Mouse (Mus musculus) ovary, postnatal 14 days (tissue): ENCODE data around the gene Hist2h3c2.
A peak's percentile ranks its signal among the peaks of the same experiment; 100 is the strongest.
"Not testable (repeated sequence)": the region's sequence is repeated elsewhere in the genome, so short reads cannot be mapped to it uniquely, and the experiment has no call there.

Experiments used
- DNase-seq: peaks from one replicate; pipeline ENCODE4 v3.0.0; 2022; ENCODE audit warnings: low spot score

The Hist2h3c2 gene

GRCm38 (mm10) chr3:96238954-96239793 is at the start of gene Hist2h3c2:
Hist2h3c2 (minus strand) TSS chr3:96239127.
- not testable (repeated sequence) for DNase-seq

- not testable (repeated sequence) for DNase-seq
Measured at GRCm38 (mm10) chr3:96287334-96287733, 48.4 kb upstream of the Hist2h3c2 start.

GRCm38 (mm10) chr3:96284457-96284856 is 45.5 kb upstream of the Hist2h3c2 start:
- no peak for DNase-seq

- no peak for DNase-seq
Measured at GRCm38 (mm10) chr3:96280660-96281059, 41.7 kb upstream of the Hist2h3c2 start.

- peak; percentile 89 for DNase-seq
Measured at GRCm38 (mm10) chr3:96277800-96278624, 39.1 kb upstream of the Hist2h3c2 start.

- DNase-seq, result no peak
Measured at GRCm38 (mm10) chr3:96277428-96277799, 38.5 kb upstream of the Hist2h3c2 start.

GRCm38 (mm10) chr3:96273591-96274465 is 34.9 kb upstream of the Hist2h3c2 start:
- no peak for DNase-seq

- DNase-seq, result peak; percentile 72
Measured at GRCm38 (mm10) chr3:96269511-96270474, 30.9 kb upstream of the Hist2h3c2 start, which contains the start of gene Hist2h2bb. Hist2h2bb (plus strand) TSS chr3:96269752.

GRCm38 (mm10) chr3:96268776-96269378 is 29.9 kb upstream of the Hist2h3c2 start:
- not testable (repeated sequence) for DNase-seq

GRCm38 (mm10) chr3:96268051-96268775 is 29.3 kb upstream of the Hist2h3c2 start, which contains the start of gene Hist2h3b:
Hist2h3b (plus strand) TSS chr3:96268654.
- peak; percentile 77 for DNase-seq

GRCm38 (mm10) chr3:96267541-96267940 is 28.6 kb upstream of the Hist2h3c2 start:
- DNase-seq, result no peak

- no peak for DNase-seq
Measured at GRCm38 (mm10) chr3:96266132-96266710, 27.3 kb upstream of the Hist2h3c2 start.

GRCm38 (mm10) chr3:96264404-96264949 is 25.6 kb upstream of the Hist2h3c2 start:
- DNase-seq, result no peak

GRCm38 (mm10) chr3:96263558-96264403 is 24.9 kb upstream of the Hist2h3c2 start:
- DNase-seq, result peak; percentile 42

GRCm38 (mm10) chr3:96262979-96263550 is 24.1 kb upstream of the Hist2h3c2 start, which contains the start of gene Hist2h4:
Hist2h4 (minus strand) TSS chr3:96263311.
- peak; percentile 96 for DNase-seq

- peak; percentile 61 for DNase-seq
Measured at GRCm38 (mm10) chr3:96262216-96262875, 23.4 kb upstream of the Hist2h3c2 start.

- DNase-seq, result no peak
Measured at GRCm38 (mm10) chr3:96261623-96262022, 22.7 kb upstream of the Hist2h3c2 start.
